In the genomic region with DNA sequence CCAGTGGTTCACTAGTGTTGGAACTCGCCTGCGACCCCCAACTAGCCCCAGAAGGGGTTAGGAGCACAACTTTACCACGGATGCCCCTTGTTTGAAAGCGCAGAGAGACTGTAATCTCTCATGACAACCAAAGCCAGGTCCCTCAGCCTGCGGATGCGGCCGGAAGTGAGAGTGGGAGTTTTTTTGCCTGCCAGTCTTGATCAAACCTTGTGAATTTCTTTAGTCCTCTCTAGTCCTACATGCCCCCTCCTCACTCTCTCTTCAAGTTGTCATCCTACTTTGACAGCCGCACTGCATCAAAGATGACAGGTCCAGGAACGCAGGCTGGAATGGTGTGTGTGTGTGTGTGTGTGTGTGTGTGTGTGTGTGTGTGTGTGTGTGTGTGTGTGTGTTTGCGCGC, we compare ENCODE assay signal across 8 mouse cellular contexts. TPM values are rescaled to one million over a fixed set of nuclear protein-coding genes. Genes with fewer than 3 reads are reported as not detected.
DNase-seq lines count a peak whose midpoint lies in the region; ATAC-seq lines count a peak whose summit lies in the region.

No protein-coding gene starts in this region.

- no peak for DNase-seq in heart, adult 9 months (ENCODE audit: low spot score in 2 of 2)
- peak; percentile 21 for DNase-seq in ES-CJ7 (ENCODE audit: low read depth, low spot score)
- DNase-seq in midbrain, embryonic 10.5 days (ENCODE audit: low spot score) = no peak
- DNase-seq in thymus, postnatal 4 days = peak; percentile 67
- DNase-seq in left cerebral cortex, adult 9 months (ENCODE audit: low spot score in 2 of 2) = no peak

- whole genome bisulfite sequencing in heart, embryonic 15.5 days = 0% methylated on average over 11 of the region's 11 CpGs
- 7% methylated on average over 11 of the region's 11 CpGs for WGBS in embryonic facial prominence, embryonic 13.5 days
- WGBS in intestine, embryonic 15.5 days = under 1% methylated on average over 11 of the region's 11 CpGs
- WGBS in midbrain, embryonic 10.5 days = 5% methylated on average over 11 of the region's 11 CpGs

- no peaks in the 10 kb centered on the region for H3K4me1 ChIP-seq in heart, embryonic 15.5 days (replicated peaks)
- H3K4me1 ChIP-seq in embryonic facial prominence, embryonic 13.5 days = 0 out of 2 replicates have a peak, but pooled peaks cover 2% of the 10 kb centered on the region
- H3K4me1 ChIP-seq in intestine, embryonic 15.5 days (replicated peaks) = no peaks in the 10 kb centered on the region
- H3K4me1 ChIP-seq in midbrain, embryonic 10.5 days = peaks cover 21% of the 10 kb centered on the region

- peak overlapping the region; percentile 88 for H3K27ac ChIP-seq in heart, embryonic 15.5 days
- H3K27ac ChIP-seq in embryonic facial prominence, embryonic 13.5 days = peak overlapping the region; percentile 78
- H3K27ac ChIP-seq in intestine, embryonic 15.5 days = peak overlapping the region; percentile 58
- peak overlapping the region; percentile 94 for H3K27ac ChIP-seq in midbrain, embryonic 10.5 days (replicated peaks)

- 0 out of 2 replicates have a peak, but pooled peaks have one; percentile 2 for ATAC-seq in heart, embryonic 15.5 days (replicated peaks; ENCODE audit: insufficient number of reproducible peaks, insufficient read depth, low FRiP score, low read depth)
- ATAC-seq in embryonic facial prominence, embryonic 13.5 days (ENCODE audit: insufficient number of reproducible peaks, insufficient read depth, low FRiP score, low TSS enrichment, low read depth) = no peak
- peak; percentile 59 for ATAC-seq in intestine, embryonic 15.5 days

- no peaks in the 10 kb centered on the region for H3K36me3 ChIP-seq in heart, embryonic 15.5 days
- H3K36me3 ChIP-seq in embryonic facial prominence, embryonic 13.5 days = no peaks in the 10 kb centered on the region
- no peaks in the 10 kb centered on the region for H3K36me3 ChIP-seq in intestine, embryonic 15.5 days
- no peaks in the 10 kb centered on the region for H3K36me3 ChIP-seq in midbrain, embryonic 10.5 days

- H3K4me3 ChIP-seq in heart, embryonic 15.5 days = peak overlapping the region; percentile 98
- H3K4me3 ChIP-seq in embryonic facial prominence, embryonic 13.5 days = peak overlapping the region; percentile 90
- H3K4me3 ChIP-seq in intestine, embryonic 15.5 days (replicated peaks) = peak overlapping the region; percentile 94
- H3K4me3 ChIP-seq in midbrain, embryonic 10.5 days = peak overlapping the region; percentile 89

- no peaks in the 10 kb centered on the region for H3K27me3 ChIP-seq in heart, embryonic 15.5 days
- no peaks in the 10 kb centered on the region for H3K27me3 ChIP-seq in embryonic facial prominence, embryonic 13.5 days
- no peaks in the 10 kb centered on the region for H3K27me3 ChIP-seq in intestine, embryonic 15.5 days (replicated peaks)
- H3K27me3 ChIP-seq in midbrain, embryonic 10.5 days (ENCODE audit: low read depth, poor library complexity, severe bottlenecking) = no peaks in the 10 kb centered on the region

- H3K9me3 ChIP-seq in heart, embryonic 15.5 days (replicated peaks) = no peaks in the 10 kb centered on the region
- no peaks in the 10 kb centered on the region for H3K9me3 ChIP-seq in embryonic facial prominence, embryonic 13.5 days
- H3K9me3 ChIP-seq in intestine, embryonic 15.5 days = no peaks in the 10 kb centered on the region
- no peaks in the 10 kb centered on the region for H3K9me3 ChIP-seq in midbrain, embryonic 10.5 days (replicated peaks)

- peak overlapping the region; percentile 75 for H3K4me2 ChIP-seq in heart, embryonic 15.5 days
- H3K4me2 ChIP-seq in embryonic facial prominence, embryonic 13.5 days = peak overlapping the region; percentile 70
- H3K4me2 ChIP-seq in intestine, embryonic 15.5 days (replicated peaks) = peak overlapping the region; percentile 69

- peak overlapping the region; percentile 91 for H3K9ac ChIP-seq in heart, embryonic 15.5 days
- peak overlapping the region; percentile 88 for H3K9ac ChIP-seq in embryonic facial prominence, embryonic 13.5 days
- H3K9ac ChIP-seq in intestine, embryonic 15.5 days = peak overlapping the region; percentile 79

RNA-seq across cellular contexts. Expression of gene Kiz, which starts 0.5 kb away (rescaled TPM):
- 27.9 and 30.2 TPM in 2 replicates for polyA plus RNA-seq in heart, embryonic 15.5 days (2015; fragmentation: Nextera tagmentation; extraction: Ambion mirVana)
- 31.0 and 31.2 TPM in 2 replicates for polyA plus RNA-seq in embryonic facial prominence, embryonic 13.5 days (2015; fragmentation: Nextera tagmentation; extraction: Ambion mirVana)
- polyA plus RNA-seq in intestine, embryonic 15.5 days (2015; fragmentation: Nextera tagmentation; extraction: Ambion mirVana) = 22.2 and 24.2 TPM in 2 replicates
- 32.2 and 33.7 TPM in 2 replicates for polyA plus RNA-seq in midbrain, embryonic 10.5 days (2016; fragmentation: Nextera tagmentation; extraction: Ambion mirVana)

Comparison
In these comparisons a context has a peak if more than half of its experiments do, and no peak if none do; other contexts are left out.
1. DNase-seq: peak in ES-CJ7 (single experiment) and thymus, postnatal 4 days (single experiment); none in heart, adult 9 months (0 of 2), midbrain, embryonic 10.5 days (single experiment) and left cerebral cortex, adult 9 months (0 of 2).
2. Peak in every context shown above with its lines, with median percentiles within 50 percentile points of each other: H3K27ac ChIP-seq, H3K4me2 ChIP-seq, H3K4me3 ChIP-seq and H3K9ac ChIP-seq.